Mouse (Mus musculus): ENCODE results near the gene Galntl5. TPM values are rescaled to one million over a fixed set of nuclear protein-coding genes. Genes with fewer than 3 reads are reported as not detected.
"Not testable (repeated sequence)": the region's sequence is repeated elsewhere in the genome, so short reads cannot be mapped to it uniquely, and the experiment has no call there.

The Galntl5 gene
- polyA plus RNA-seq, 1 experiment from 2014 or later, result not detected

- Histone ChIP-seq H3K4me1 (ENCODE audit: control insufficient read depth, insufficient read depth, low read length) (no peaks in the 10 kb centered on the region), H3K27me3 (ENCODE audit: control insufficient read depth, insufficient read depth, low read length) (no peaks in the 10 kb centered on the region), H3K4me3 (ENCODE audit: low read length) (no peak overlapping the region), H3K36me3 (ENCODE audit: control insufficient read depth, insufficient read depth) (no peaks in the 10 kb centered on the region), H3K9me3 (replicated peaks; ENCODE audit: control insufficient read depth, low read length) (no peaks in the 10 kb centered on the region), H3K9ac (ENCODE audit: low read length) (no peak overlapping the region), H3K4me2 (ENCODE audit: low read depth, low read length) (no peak overlapping the region), H3K27ac (ENCODE audit: low read length) (no peak overlapping the region)
- no peak for ATAC-seq (replicated peaks; ENCODE audit: extremely low read depth, insufficient read depth, low FRiP score)
- 75% methylated on average over 4 of the region's 4 CpGs for WGBS
Observed at GRCm38 (mm10) chr5:25162981-25163380, 18.3 kb upstream of the Galntl5 start.

- no peak overlapping the region for H3K4me3 ChIP-seq (ENCODE audit: low read length)
Observed at GRCm38 (mm10) chr5:25163938-25164337, 17.3 kb upstream of the Galntl5 start.

GRCm38 (mm10) chr5:25164341-25164740, 16.9 kb upstream of the Galntl5 start:
- H3K27me3 ChIP-seq (ENCODE audit: control insufficient read depth, insufficient read depth, low read length), result no peaks in the 10 kb centered on the region
- H3K36me3 ChIP-seq (ENCODE audit: control insufficient read depth, insufficient read depth), result no peaks in the 10 kb centered on the region
- ATAC-seq (replicated peaks; ENCODE audit: extremely low read depth, insufficient read depth, low FRiP score), result no peak
- no peak overlapping the region for H3K9ac ChIP-seq (ENCODE audit: low read length)
- no peaks in the 10 kb centered on the region for H3K4me1 ChIP-seq (ENCODE audit: control insufficient read depth, insufficient read depth, low read length)
- no peak overlapping the region for H3K27ac ChIP-seq (ENCODE audit: low read length)
- 74% methylated on average over 1 of the region's 1 CpGs for WGBS
- no peak overlapping the region for H3K4me2 ChIP-seq (ENCODE audit: low read depth, low read length)
- H3K4me3 ChIP-seq (ENCODE audit: low read length), result no peak overlapping the region
- no peaks in the 10 kb centered on the region for H3K9me3 ChIP-seq (replicated peaks; ENCODE audit: control insufficient read depth, low read length)

More at GRCm38 (mm10) chr5:25163938-25164337, 17.3 kb upstream of the Galntl5 start:
- Histone ChIP-seq H3K4me1 (ENCODE audit: control insufficient read depth, insufficient read depth, low read length) (no peaks in the 10 kb centered on the region), H3K27ac (ENCODE audit: low read length) (no peak overlapping the region), H3K9me3 (replicated peaks; ENCODE audit: control insufficient read depth, low read length) (no peaks in the 10 kb centered on the region), H3K36me3 (ENCODE audit: control insufficient read depth, insufficient read depth) (no peaks in the 10 kb centered on the region), H3K9ac (ENCODE audit: low read length) (no peak overlapping the region), H3K4me2 (ENCODE audit: low read depth, low read length) (no peak overlapping the region), H3K27me3 (ENCODE audit: control insufficient read depth, insufficient read depth, low read length) (no peaks in the 10 kb centered on the region)
- 88% methylated on average over 3 of the region's 3 CpGs for WGBS
- ATAC-seq (replicated peaks; ENCODE audit: extremely low read depth, insufficient read depth, low FRiP score), result no peak

- no peak overlapping the region for H3K27ac ChIP-seq (ENCODE audit: low read length)
- H3K9ac ChIP-seq (ENCODE audit: low read length), result no peak overlapping the region
- no peak overlapping the region for H3K4me3 ChIP-seq (ENCODE audit: low read length)
- no peak for ATAC-seq (replicated peaks; ENCODE audit: extremely low read depth, insufficient read depth, low FRiP score)
- H3K4me1 ChIP-seq (ENCODE audit: control insufficient read depth, insufficient read depth, low read length), result no peaks in the 10 kb centered on the region
- no peak overlapping the region for H3K4me2 ChIP-seq (ENCODE audit: low read depth, low read length)
- H3K9me3 ChIP-seq (replicated peaks; ENCODE audit: control insufficient read depth, low read length), result no peaks in the 10 kb centered on the region
- 72% methylated on average over 4 of the region's 4 CpGs for WGBS
- H3K27me3 ChIP-seq (ENCODE audit: control insufficient read depth, insufficient read depth, low read length), result no peaks in the 10 kb centered on the region
- no peaks in the 10 kb centered on the region for H3K36me3 ChIP-seq (ENCODE audit: control insufficient read depth, insufficient read depth)
Observed at GRCm38 (mm10) chr5:25165102-25165788, 16.0 kb upstream of the Galntl5 start.

GRCm38 (mm10) chr5:25165789-25166135, 15.5 kb upstream of the Galntl5 start:
- 77% methylated on average over 3 of the region's 3 CpGs for WGBS
- no peak overlapping the region for H3K4me2 ChIP-seq (ENCODE audit: low read depth, low read length)
- no peak overlapping the region for H3K27ac ChIP-seq (ENCODE audit: low read length)
- no peak overlapping the region for H3K4me3 ChIP-seq (ENCODE audit: low read length)
- no peak overlapping the region for H3K9ac ChIP-seq (ENCODE audit: low read length)
- H3K9me3 ChIP-seq (replicated peaks; ENCODE audit: control insufficient read depth, low read length), result no peaks in the 10 kb centered on the region
- no peaks in the 10 kb centered on the region for H3K4me1 ChIP-seq (ENCODE audit: control insufficient read depth, insufficient read depth, low read length)
- no peak for ATAC-seq (replicated peaks; ENCODE audit: extremely low read depth, insufficient read depth, low FRiP score)
- no peaks in the 10 kb centered on the region for H3K36me3 ChIP-seq (ENCODE audit: control insufficient read depth, insufficient read depth)
- H3K27me3 ChIP-seq (ENCODE audit: control insufficient read depth, insufficient read depth, low read length), result no peaks in the 10 kb centered on the region

- no peak for ATAC-seq (replicated peaks; ENCODE audit: extremely low read depth, insufficient read depth, low FRiP score)
- Histone ChIP-seq H3K9ac (ENCODE audit: low read length) (no peak overlapping the region), H3K27me3 (ENCODE audit: control insufficient read depth, insufficient read depth, low read length) (no peaks in the 10 kb centered on the region), H3K36me3 (ENCODE audit: control insufficient read depth, insufficient read depth) (no peaks in the 10 kb centered on the region), H3K4me2 (ENCODE audit: low read depth, low read length) (no peak overlapping the region), H3K4me1 (ENCODE audit: control insufficient read depth, insufficient read depth, low read length) (no peaks in the 10 kb centered on the region), H3K27ac (ENCODE audit: low read length) (no peak overlapping the region), H3K9me3 (replicated peaks; ENCODE audit: control insufficient read depth, low read length) (no peaks in the 10 kb centered on the region), H3K4me3 (ENCODE audit: low read length) (no peak overlapping the region)
- WGBS, result 61% methylated on average over 4 of the region's 4 CpGs
Observed at GRCm38 (mm10) chr5:25166665-25167064, 14.6 kb upstream of the Galntl5 start.

- H3K4me2 ChIP-seq (ENCODE audit: low read depth, low read length); ATAC-seq (replicated peaks; ENCODE audit: extremely low read depth, insufficient read depth, low FRiP score); H3K27me3 ChIP-seq (ENCODE audit: control insufficient read depth, insufficient read depth, low read length); H3K4me3 ChIP-seq (ENCODE audit: low read length); H3K4me1 ChIP-seq (ENCODE audit: control insufficient read depth, insufficient read depth, low read length); H3K9ac ChIP-seq (ENCODE audit: low read length); H3K27ac ChIP-seq (ENCODE audit: low read length); H3K36me3 ChIP-seq (ENCODE audit: control insufficient read depth, insufficient read depth); H3K9me3 ChIP-seq (replicated peaks; ENCODE audit: control insufficient read depth, low read length): not testable (repeated sequence)
- WGBS, result 93% methylated on average over 5 of the region's 5 CpGs
Observed at GRCm38 (mm10) chr5:25177937-25178336, 3.3 kb upstream of the Galntl5 start.

GRCm38 (mm10) chr5:25178543-25178942, 2.7 kb upstream of the Galntl5 start:
- H3K36me3 ChIP-seq (ENCODE audit: control insufficient read depth, insufficient read depth); H3K27me3 ChIP-seq (ENCODE audit: control insufficient read depth, insufficient read depth, low read length); H3K9me3 ChIP-seq (replicated peaks; ENCODE audit: control insufficient read depth, low read length); H3K9ac ChIP-seq (ENCODE audit: low read length); H3K27ac ChIP-seq (ENCODE audit: low read length); ATAC-seq (replicated peaks; ENCODE audit: extremely low read depth, insufficient read depth, low FRiP score); H3K4me3 ChIP-seq (ENCODE audit: low read length); H3K4me1 ChIP-seq (ENCODE audit: control insufficient read depth, insufficient read depth, low read length); H3K4me2 ChIP-seq (ENCODE audit: low read depth, low read length): not testable (repeated sequence)
- WGBS, result 89% methylated on average over 4 of the region's 4 CpGs

GRCm38 (mm10) chr5:25179284-25179683, 2.0 kb upstream of the Galntl5 start:
- Histone ChIP-seq H3K27ac (ENCODE audit: low read length) (no peak overlapping the region), H3K4me1 (ENCODE audit: control insufficient read depth, insufficient read depth, low read length) (peaks cover 5% of the 10 kb centered on the region; the same call in 1 of the 2 replicates), H3K4me3 (ENCODE audit: low read length) (no peak overlapping the region), H3K9me3 (replicated peaks; ENCODE audit: control insufficient read depth, low read length) (peaks cover 2% of the 10 kb centered on the region; the same call in 1 of the 2 replicates), H3K4me2 (ENCODE audit: low read depth, low read length) (no peak overlapping the region), H3K9ac (ENCODE audit: low read length) (no peak overlapping the region), H3K36me3 (ENCODE audit: control insufficient read depth, insufficient read depth) (no peaks in the 10 kb centered on the region), H3K27me3 (ENCODE audit: control insufficient read depth, insufficient read depth, low read length) (no peaks in the 10 kb centered on the region)
- 91% methylated on average over 4 of the region's 4 CpGs for WGBS
- ATAC-seq (replicated peaks; ENCODE audit: extremely low read depth, insufficient read depth, low FRiP score), result no peak

Data from heart, embryonic 16.5 days (tissue).